Mouse (Mus musculus) heart, adult 2 months (tissue): ENCODE data around the gene Rfx3. TPM values are rescaled to one million over a fixed set of nuclear protein-coding genes. Genes with fewer than 3 reads are reported as not detected.

Experiments used
- DNase-seq, 2 experiments: peaks; one replicate each; pipeline ENCODE4 v3.0.0; 2021
- H3K27ac ChIP-seq: fragments of 200-600 bp; 2 replicates; pipeline ENCODE4 v1.8.1; 2022
- H3K27me3 ChIP-seq: fragments of 200-500 bp; 2 replicates; pipeline ENCODE4 v1.6.1; 2012; ENCODE audit warnings: mild to moderate bottlenecking, low read length, inconsistent platforms, mixed read lengths; ENCODE audit not compliant: control insufficient read depth, insufficient read depth
- H3K36me3 ChIP-seq: fragments of 200-500 bp; 2 replicates; pipeline ENCODE4 v1.6.1; 2012; ENCODE audit warnings: low read length, inconsistent platforms; ENCODE audit not compliant: control insufficient read depth, insufficient read depth
- H3K4me1 ChIP-seq: fragments of 200-500 bp; 2 replicates; pipeline ENCODE4 v1.6.1; 2011; ENCODE audit warnings: low read length; ENCODE audit not compliant: control insufficient read depth, insufficient read depth
- H3K4me3 ChIP-seq: fragments of 200-600 bp; 2 replicates; pipeline ENCODE4 v1.8.1; 2022
- H3K79me2 ChIP-seq: fragments of 200-500 bp; replicated peaks from 2 replicates; pipeline ENCODE4 v1.6.1; 2012; ENCODE audit warnings: mild to moderate bottlenecking, inconsistent platforms, low read length, moderate library complexity, mixed read lengths; ENCODE audit not compliant: control insufficient read depth, insufficient read depth
- H3K9ac ChIP-seq: fragments of 200-500 bp; 2 replicates; pipeline ENCODE4 v1.6.1; 2012; ENCODE audit warnings: low read depth, mild to moderate bottlenecking, control low read depth, inconsistent platforms, low read length, mixed read lengths
- CTCF ChIP-seq: fragments of 200-600 bp; IDR thresholded peaks from 2 replicates; pipeline ENCODE4 v1.8.1; 2022; ENCODE audit warnings: antibody characterized with exemption, mild to moderate bottlenecking, moderate library complexity
- EP300 ChIP-seq: fragments of 200-500 bp; IDR thresholded peaks from 2 replicates; pipeline ENCODE4 v1.6.1; 2011; ENCODE audit warnings: low read depth, low read length, control low read depth; ENCODE audit not compliant: insufficient read depth
- POLR2A ChIP-seq: fragments of 200-500 bp; IDR thresholded peaks from 2 replicates; pipeline ENCODE4 v1.6.1; 2011; ENCODE audit warnings: mild to moderate bottlenecking, low read depth, low read length, control low read depth; ENCODE audit not compliant: insufficient read depth
- WGBS: fragments of 180-500 bp; shearing (Covaris S2); methylation state at CpG from one replicate; pipeline ENCODE4 v1.1.7; 2018; 5-methylcytosine and 5-hydroxymethylcytosine counted together
- intact Hi-C: fragments of 180-260 bp; cut with DNase I; formaldehyde crosslinking; loops from one replicate; pipeline ENCODE4 v1.15.1; 2025
- long read RNA-seq: library from polyadenylated mRNA; stranded (forward); transcript quantifications from one replicate; pipeline ENCODE4 v2.0.0, GENCODE M21; 2021
- polyA plus RNA-seq: library from polyadenylated mRNA; depleted of rRNA; stranded (reverse); fragments of >200 nt; gene quantifications from 2 replicates; pipeline ENCODE4 v1.2.3, GENCODE M21; 2012; rRNA removed
- total RNA-seq, 2 experiments: library from RNA; stranded (reverse); gene quantifications; 2 replicates each; pipeline ENCODE4 v1.2.3; 2021

The Rfx3 gene
- total RNA-seq (1 to 10 TPM; 2.7 to 3.1 TPM), polyA plus RNA-seq (1.2 and 1.5 TPM in 2 replicates)
- long read RNA-seq: 0 reads

GRCm38 (mm10) chr19:28010471-28011395 lies at the start of gene Rfx3:
Gene Rfx3, minus strand, starts transcription at chr19:28011166.
- H3K4me3 ChIP-seq: peak within 1 kb of the TSS; percentile 73
- peak within 1 kb of the TSS; percentile 100 for H3K27ac ChIP-seq
- under 1% methylated on average over 74 of the region's 78 CpGs for WGBS
- H3K36me3 ChIP-seq: no peaks in the 10 kb centered on the region
- peak within 1 kb of the TSS; percentile 99 for H3K9ac ChIP-seq
- TF ChIP-seq CTCF: no peak
- no peak for TF ChIP-seq EP300
- no peak for TF ChIP-seq POLR2A
- H3K27me3 ChIP-seq: no peaks in the 10 kb centered on the region
- DNase-seq: peak; percentile 54 to 65
- H3K79me2 ChIP-seq: no peaks in the 10 kb centered on the region
- intact Hi-C loops: loop anchor here (10.0 kb wide), 1 partner anchor 576 kb away; no protein-coding TSS in a partner anchor
- peaks cover 2% of the 10 kb centered on the region; the same call in 1 of the 2 replicates for H3K4me1 ChIP-seq

- H3K4me3 ChIP-seq: no peak overlapping the region
- intact Hi-C loops: no loop called here
- no peaks in the 10 kb centered on the region for H3K36me3 ChIP-seq
- DNase-seq: no peak
- no peaks in the 10 kb centered on the region for H3K79me2 ChIP-seq
- 82% methylated on average over 1 of the region's 1 CpGs for WGBS
- no peak overlapping the region for H3K9ac ChIP-seq
- no peak for TF ChIP-seq POLR2A
- TF ChIP-seq EP300: no peak
- no peak for TF ChIP-seq CTCF
- no peak overlapping the region for H3K27ac ChIP-seq
- H3K27me3 ChIP-seq: no peaks in the 10 kb centered on the region
- H3K4me1 ChIP-seq: no peaks in the 10 kb centered on the region
These were observed 41.1 kb upstream of the Rfx3 start for GRCm38 (mm10) chr19:28052058-28052457.

- TF ChIP-seq EP300 (no peak), CTCF (no peak), POLR2A (no peak)
- intact Hi-C loops: no loop called here
- no peaks in the 10 kb centered on the region for H3K79me2 ChIP-seq
- H3K4me3 ChIP-seq: no peak overlapping the region
- no peak overlapping the region for H3K9ac ChIP-seq
- 79% methylated on average over 5 of the region's 5 CpGs for WGBS
- DNase-seq: no peak
- H3K36me3 ChIP-seq: no peaks in the 10 kb centered on the region
- H3K4me1 ChIP-seq: no peaks in the 10 kb centered on the region
- no peak overlapping the region for H3K27ac ChIP-seq
- H3K27me3 ChIP-seq: no peaks in the 10 kb centered on the region
These were observed 40.6 kb upstream of the Rfx3 start for GRCm38 (mm10) chr19:28051571-28051970.

GRCm38 (mm10) chr19:28049280-28049679 lies 38.3 kb upstream of the Rfx3 start:
- no peaks in the 10 kb centered on the region for H3K27me3 ChIP-seq
- no peak overlapping the region for H3K27ac ChIP-seq
- no peak for DNase-seq
- no peaks in the 10 kb centered on the region for H3K36me3 ChIP-seq
- intact Hi-C loops: no loop called here
- H3K79me2 ChIP-seq: no peaks in the 10 kb centered on the region
- WGBS: 81% methylated on average over 4 of the region's 4 CpGs
- no peak overlapping the region for H3K4me3 ChIP-seq
- H3K9ac ChIP-seq: no peak overlapping the region
- H3K4me1 ChIP-seq: no peaks in the 10 kb centered on the region
- TF ChIP-seq EP300 (no peak), CTCF (no peak), POLR2A (no peak)

GRCm38 (mm10) chr19:28046806-28047205 lies 35.8 kb upstream of the Rfx3 start:
- 77% methylated on average over 5 of the region's 5 CpGs for WGBS
- DNase-seq: no peak
- no peak overlapping the region for H3K27ac ChIP-seq

GRCm38 (mm10) chr19:28044950-28045349 lies 34.0 kb upstream of the Rfx3 start:
- intact Hi-C loops: no loop called here
- 54% methylated on average over 5 of the region's 5 CpGs for WGBS
- H3K4me3 ChIP-seq: no peak overlapping the region
- no peak overlapping the region for H3K27ac ChIP-seq
- H3K79me2 ChIP-seq: no peaks in the 10 kb centered on the region
- H3K4me1 ChIP-seq: no peaks in the 10 kb centered on the region
- no peaks in the 10 kb centered on the region for H3K27me3 ChIP-seq
- H3K36me3 ChIP-seq: no peaks in the 10 kb centered on the region
- TF ChIP-seq CTCF: no peak
- no peak for TF ChIP-seq EP300
- no peak for TF ChIP-seq POLR2A
- no peak for DNase-seq
- no peak overlapping the region for H3K9ac ChIP-seq

More at GRCm38 (mm10) chr19:28046806-28047205, 35.8 kb upstream of the Rfx3 start:
- Histone ChIP-seq H3K4me1 (no peaks in the 10 kb centered on the region), H3K9ac (no peak overlapping the region), H3K27me3 (no peaks in the 10 kb centered on the region), H3K79me2 (no peaks in the 10 kb centered on the region), H3K36me3 (no peaks in the 10 kb centered on the region), H3K4me3 (no peak overlapping the region)
- intact Hi-C loops: no loop called here
- TF ChIP-seq POLR2A (no peak), CTCF (no peak)
